Mouse (Mus musculus) hindlimb bud, embryonic 11.5 days (tissue): ENCODE data around the gene Ndufaf3.
A peak's percentile ranks its signal among the peaks of the same experiment; 100 is the strongest.
"Not testable (repeated sequence)": the region's sequence is repeated elsewhere in the genome, so short reads cannot be mapped to it uniquely, and the experiment has no call there.

Experiments used
- DNase-seq: peaks from one replicate; pipeline ENCODE4 v3.0.0-alpha.2; 2012; ENCODE audit warnings: low read depth, low spot score; ENCODE audit errors: extremely low spot score

The Ndufaf3 gene

DNA sequence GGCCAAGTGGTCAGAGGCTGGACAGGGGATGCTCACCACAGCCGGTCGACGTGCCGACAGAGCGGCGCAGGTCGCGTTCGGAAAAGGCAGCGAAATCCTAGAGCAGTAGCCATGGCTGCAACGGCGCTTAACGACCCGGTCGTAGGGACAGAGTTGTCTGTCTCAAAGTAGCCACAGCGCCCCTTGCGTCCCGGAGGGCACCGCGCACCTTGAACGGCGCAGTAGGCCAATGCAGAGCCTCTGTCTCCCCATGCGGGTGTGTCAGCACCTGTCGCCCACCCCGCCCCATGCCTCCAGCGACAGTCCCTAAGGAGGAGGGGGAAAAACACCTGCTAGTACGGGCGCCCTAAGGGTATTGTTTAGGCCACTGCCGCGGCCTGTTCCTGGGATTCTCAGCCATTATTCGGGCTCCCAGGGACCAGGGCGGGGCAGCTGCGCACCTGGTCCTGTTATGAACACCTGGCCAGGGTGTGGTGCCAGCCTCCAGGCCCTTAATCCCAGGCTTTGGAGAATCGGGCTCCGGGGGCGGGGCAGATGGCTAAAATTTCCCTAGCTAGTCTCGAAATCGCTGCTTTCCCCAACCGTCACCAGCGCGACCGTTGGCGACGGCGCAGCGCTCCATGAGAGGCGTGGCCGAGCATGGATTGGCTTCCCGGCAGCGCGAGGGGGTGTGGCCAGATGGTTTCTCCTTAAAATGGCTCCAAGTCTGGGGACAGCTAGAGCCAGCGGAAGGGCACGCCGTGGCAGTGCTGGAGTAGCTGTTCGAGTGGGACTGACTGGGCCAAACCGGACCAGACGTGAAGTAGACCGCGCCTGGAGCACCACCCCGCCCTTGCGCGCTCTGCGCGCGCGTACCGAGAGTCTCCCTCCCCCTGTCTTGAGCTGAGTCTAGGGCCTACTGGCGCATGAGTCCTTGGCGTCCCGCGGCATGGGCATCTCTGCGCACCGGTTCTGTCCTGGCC is at the start of gene Ndufaf3:
Gene Ndufaf3, minus strand, starts transcription at position 620 of the 962 bp plus-strand sequence.
- no peak for DNase-seq

DNA sequence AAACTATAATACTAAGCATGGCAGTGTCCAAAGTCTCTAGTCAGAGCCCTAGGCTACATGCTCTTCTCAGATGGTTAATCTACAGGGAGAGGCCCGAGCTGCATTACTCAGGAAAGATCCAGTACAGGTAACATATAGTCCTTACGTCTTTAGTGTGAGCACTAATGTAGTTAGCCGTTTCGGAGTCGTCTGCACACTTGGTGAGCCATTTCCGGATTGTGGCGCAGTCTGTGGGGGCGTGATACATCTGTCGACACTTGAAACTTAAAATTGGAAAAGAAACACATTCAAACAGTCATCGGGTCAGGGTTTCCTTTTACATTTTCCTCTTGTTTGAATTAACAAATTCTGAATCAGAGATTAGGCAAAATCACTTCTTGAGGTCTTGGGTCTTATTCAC is 44.3 kb upstream of the Ndufaf3 start:
- no peak for DNase-seq

DNA sequence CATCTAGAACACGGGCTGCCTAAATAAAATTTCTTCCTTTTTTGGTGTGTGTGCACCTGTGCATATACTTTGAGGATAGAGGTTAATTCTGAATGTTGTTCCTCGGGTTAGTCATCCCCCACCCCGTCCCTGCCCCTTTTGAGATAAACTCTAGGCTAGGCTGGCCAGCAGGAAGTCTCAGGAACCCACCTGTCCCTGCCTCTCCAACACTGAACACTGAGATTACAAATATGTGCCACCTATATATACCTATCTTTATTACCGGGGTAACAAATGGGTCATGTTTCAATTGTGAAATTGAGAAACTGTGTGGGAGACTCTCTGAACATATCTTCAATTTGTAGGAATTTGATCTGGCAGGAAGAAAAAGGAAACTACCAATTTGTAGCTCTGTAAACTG is 41.7 kb upstream of the Ndufaf3 start:
- no peak for DNase-seq

DNA sequence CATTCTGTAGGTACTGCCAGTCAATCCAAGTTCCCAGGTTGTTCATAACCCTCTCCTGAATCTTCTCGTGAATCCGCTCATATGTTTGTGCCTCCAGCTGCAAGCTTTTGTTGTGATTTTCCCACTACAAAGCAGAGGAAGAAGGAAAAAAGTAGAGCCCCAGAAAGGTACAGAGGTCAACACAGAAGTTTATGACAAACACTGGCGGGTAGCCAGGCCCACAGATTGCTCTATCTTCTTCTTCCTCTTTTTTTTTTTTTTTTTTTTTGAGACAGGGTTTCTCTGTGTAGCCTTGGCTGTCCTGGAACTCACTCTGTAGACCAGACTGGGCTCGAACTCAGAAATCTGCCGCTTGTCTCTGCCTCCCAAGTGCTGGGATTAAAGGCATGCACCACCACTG is 40.7 kb upstream of the Ndufaf3 start:
- not testable (repeated sequence) for DNase-seq

DNA sequence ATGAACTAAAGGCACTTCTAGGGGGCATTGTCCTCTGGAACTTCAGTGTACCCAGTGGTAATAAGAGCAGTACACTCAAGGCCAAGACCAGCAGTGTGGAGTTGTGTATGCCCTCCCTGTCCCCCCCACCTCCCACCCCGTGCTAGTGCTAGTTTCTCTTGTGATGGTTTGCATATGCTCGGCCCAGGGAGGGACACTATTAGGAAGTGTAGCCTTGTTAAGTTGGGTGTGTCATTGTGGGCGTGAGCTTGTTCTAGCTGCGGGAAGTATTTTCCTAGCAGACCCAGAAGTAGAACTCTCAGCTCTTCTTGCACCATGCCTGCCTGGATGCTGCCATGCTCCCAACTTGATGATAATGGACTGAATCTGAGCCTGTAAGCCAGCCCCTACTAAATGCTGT is 34.8 kb upstream of the Ndufaf3 start:
- DNase-seq: no peak

DNA sequence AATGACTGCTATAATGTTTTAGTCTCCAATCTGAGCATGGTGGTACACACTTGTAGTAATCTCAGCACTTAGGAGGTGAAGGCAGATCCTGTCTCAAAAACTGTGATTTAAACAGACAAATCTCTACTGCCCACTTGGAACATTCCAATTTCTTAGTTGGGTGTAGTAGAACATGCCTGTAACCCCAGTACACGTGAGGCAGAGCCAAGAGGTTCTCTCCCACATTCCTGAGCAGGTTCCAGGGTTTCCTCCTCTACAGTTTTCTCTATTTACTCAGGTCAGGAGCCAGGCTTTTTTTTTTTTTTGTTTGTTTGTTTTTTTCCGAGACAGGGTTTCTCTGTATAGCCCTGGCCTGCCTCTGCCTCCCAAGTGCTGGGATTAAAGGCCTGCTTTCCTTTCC is 32.8 kb upstream of the Ndufaf3 start:
- no peak for DNase-seq

DNA sequence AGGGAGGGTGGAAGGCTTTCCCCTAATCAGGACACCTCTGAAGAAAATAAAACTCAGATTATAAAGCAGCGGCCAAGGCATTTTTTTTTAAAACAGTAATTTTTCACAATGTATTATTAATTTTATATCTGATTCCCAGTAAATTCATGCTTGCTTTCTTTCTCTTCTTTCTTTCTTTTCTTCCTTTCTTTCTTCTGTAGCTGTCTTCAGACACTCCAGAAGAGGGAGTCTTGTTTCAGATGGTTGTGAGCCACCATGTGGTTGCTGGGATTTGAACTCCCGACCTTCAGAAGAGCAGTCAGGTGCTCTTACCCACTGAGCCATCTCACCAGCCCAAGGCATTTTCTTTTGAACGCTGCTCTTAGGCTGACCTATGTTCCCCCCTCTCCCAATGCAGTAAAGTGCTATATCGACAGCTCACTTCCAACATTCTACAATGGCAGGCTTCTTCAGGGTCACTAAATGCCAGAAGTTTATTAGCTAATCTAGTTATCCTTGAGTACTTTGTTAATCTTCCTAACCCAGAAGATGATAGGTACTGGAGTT is 31.9 kb upstream of the Ndufaf3 start:
- DNase-seq: no peak

DNA sequence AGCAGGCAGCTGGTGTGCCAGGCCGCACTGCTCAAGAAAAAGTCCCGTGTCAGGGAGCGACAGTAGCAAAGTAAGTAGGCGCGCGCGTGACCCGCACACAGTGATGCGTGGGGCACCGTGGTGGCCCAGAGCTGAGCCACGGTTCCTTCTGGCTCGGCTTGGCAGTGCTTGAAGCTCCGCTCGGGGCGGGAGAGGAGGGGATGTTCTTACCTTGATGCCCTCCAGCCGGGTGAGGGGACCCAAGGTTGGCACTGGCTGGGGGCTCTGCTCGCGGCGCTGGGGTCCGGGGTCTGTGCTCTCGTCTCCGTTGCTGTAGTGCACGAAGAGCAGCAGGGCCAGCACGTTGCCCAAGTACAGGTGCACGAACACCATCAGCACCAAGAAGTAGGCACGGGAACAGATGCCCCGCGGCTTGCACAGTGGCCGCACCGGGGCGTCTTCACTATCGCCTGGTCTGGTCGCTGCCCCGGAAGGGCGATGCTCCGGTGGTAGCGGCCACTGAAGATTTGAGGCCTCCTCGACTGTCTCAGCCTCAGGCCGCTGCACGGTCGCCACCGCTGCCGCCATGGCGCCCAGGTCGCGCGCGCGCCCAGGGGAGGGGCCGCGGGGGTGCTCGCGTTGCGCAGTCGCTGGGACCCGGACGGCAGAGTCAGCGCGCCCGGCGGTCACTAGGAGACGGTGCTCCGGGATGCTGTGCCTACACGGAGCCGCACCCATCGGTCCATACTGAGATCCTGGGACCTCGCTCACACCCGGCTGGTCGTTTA is 29.9 kb upstream of the Ndufaf3 start, which contains the start of gene P4htm:
Gene P4htm, minus strand, starts transcription at position 670 of the 767 bp plus-strand sequence.
- no peak for DNase-seq

DNA sequence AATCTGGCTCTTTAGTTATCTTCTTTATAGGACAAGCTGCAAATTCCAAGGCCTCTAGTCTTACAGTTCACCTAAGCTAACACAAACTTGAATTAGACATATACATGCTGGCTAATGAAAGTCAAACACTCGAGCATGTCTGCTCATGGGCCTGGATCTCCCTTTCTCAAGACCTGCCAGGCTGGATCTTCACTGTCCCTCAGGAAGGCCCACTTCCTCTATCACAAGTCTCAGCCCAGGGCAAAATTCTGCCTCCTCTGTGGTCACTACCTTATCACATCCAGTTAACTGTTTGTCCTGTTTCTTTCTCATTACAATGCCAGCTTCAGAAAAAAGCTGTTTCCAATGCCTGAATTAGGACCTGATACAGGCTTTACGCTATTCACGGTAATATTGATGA is 27.1 kb upstream of the Ndufaf3 start:
- DNase-seq: no peak

DNA sequence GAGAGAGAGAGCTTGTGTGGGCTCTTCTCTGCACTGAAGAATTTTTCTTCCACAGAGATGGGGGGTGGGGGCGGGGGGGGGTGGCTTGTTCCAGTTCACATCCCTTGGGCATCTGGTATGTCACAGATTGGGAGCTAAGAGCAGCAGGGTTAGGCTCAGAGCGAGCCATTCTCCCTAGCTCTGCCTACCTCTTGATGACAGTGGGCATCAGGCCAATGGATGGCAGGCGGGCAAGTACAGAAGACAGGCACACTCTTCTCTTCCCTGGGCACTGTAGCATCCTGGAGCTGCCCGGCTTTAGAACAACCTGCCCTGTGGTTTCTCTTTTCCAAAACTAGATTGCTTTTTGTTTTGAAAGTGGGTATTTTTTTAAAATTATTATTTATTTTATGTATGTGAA is 24.2 kb upstream of the Ndufaf3 start:
- DNase-seq: no peak

DNA sequence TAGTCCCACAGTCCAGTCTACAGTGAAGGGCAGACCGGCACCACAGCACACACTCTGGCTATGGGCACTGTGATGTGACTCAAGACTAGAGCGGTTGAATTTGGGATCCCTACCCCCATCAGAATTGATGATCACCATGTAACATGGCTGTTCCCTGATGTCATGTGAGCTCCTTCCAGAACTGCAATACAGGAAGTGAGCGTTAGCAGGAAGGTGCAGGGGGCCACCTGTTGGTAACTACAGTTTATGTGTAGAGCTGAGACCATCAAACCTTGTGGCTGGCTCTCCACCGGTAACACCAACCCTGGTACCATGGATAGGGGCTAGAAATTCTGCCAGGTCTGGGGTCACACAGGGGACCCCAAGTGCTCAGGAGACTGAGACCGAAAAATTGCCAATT is 22.0 kb upstream of the Ndufaf3 start:
- DNase-seq: no peak

DNA sequence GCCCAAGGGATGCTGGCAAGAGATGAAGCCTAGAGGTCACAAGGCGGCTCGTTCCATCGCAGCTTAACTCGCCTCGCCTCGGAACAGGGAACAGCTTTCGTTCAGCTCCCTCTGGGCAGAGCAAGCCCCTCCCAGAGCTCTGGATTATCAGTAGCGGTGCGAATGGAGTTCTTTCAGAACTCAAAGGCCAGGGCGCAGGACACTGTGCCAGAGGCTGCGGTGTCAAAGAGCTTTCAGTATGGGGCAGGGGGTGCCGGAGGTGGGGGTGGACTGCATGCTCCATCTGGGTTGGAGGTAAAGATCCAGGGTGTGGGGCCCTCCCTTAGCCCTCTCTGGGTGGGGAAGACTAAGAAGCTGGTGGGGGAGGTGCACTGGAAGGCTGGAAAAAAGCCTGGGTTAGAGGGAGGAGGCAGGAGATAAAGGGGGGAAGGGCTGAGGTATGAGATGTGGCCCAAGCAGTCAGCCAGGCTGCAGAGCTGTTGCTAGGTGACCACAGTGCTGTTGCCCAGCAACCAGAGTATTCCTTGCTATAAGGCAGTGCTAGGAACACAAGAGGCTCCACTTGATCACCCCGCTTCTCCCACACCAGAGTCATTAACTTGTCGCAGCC is 20.4 kb upstream of the Ndufaf3 start:
- DNase-seq: peak; percentile 86

DNA sequence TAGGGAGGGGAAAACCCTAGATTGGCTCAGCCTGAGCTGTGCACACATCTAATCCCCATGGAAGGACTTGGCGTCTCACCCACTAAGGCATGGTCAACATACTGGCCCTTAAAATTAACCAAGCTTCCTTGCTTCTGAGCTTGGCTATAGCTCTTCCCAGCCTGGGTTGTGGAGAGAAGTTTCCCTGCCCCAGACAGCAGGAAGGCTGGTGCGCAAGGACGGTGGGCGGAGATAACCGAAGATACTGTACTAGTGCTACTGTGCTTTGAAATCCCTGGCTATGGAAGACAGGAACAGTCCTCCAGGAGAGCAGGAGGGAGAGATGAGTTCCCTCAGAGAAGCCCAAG is 12.1 kb upstream of the Ndufaf3 start:
- DNase-seq: no peak

DNA sequence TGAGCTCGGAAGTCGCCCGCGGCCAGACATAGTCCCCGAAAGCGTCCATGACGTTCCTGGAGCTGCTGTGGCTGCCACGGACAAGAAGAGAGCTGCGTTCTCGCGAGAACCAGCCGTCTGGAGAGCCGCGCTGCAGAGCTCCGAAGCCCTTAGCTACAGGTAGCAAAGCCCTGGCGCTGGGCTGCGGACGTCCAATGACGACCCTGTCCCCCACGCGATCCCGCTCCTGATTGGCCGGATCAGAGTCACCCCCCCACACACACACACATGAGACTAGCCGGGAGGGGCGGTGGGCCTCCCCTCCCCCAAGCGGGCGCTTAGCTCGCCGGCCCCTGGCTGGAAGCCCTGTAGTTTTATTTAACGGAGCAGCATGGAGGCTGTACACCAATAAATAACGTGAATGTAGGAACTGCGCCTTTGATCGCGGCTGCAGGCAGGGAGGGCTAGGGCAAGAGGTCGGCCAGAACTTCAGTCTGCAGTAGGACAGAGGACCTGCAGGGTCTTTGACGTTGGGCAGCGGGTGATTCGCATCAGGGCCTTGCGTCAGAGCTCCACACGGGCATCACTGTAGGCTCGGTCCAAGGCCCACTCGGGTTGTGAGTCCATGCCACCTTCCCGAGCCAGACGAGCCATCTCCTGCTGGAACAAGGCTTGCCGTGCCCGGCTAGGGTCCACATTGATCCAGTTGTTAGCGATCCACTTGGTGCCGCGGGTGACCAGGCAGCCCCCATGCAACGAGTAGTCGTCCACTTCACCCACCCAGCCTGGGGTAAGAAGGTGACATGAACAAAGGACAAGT is 11.5 kb upstream of the Ndufaf3 start, which contains the start of gene Wdr6:
Gene Wdr6, minus strand, starts transcription at position 195 of the 799 bp plus-strand sequence.
- peak; percentile 77 for DNase-seq

DNA sequence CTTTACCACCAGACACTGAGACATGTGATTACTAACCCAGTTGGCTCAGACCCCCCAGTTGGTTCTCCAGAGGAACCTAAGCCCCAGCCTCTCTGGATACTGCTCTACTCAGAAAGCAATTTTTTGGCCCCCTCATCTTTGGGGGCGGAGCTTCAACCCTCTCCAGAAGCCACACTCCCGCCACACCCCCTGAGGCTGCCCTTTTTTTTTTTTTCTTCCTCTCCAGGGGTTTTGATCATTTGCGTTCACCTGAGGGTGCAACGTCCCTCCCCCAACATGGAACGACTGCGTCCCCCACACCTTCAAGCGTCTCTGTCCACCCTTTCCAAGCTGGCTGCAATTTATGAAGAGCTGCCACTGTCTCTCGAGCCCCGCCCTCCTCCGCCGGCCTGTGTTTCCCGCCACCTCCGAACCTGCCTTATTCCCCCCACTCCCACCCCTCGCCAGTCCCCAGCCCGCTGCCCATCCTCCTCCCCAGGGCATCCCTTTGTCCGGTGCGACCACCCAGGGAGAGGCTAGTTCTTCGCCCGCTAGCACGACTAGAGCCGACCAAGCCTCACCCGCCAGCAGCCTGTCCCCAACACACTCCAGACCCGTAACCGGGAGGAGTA is 10.8 kb upstream of the Ndufaf3 start:
- DNase-seq: no peak

DNA sequence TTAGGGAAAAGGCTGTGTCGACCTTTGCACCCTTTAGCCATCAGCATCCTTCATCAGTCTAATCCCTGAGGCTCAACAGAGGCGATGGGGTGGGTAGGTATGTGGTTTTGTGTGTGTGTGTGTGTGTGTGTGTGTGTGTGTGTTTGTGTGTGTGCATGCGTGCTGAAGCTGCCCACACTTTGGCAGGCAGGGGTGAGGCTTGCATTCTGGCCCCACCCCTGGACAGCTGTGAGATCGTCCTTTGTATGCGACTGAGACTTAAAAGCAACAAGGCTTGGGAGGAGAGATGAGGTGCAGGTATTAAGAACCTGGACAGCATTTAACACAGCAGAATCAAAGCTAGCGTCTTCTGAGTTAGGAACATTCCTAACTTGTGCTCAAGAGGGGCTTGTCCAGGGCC is 9.8 kb upstream of the Ndufaf3 start:
- no peak for DNase-seq

DNA sequence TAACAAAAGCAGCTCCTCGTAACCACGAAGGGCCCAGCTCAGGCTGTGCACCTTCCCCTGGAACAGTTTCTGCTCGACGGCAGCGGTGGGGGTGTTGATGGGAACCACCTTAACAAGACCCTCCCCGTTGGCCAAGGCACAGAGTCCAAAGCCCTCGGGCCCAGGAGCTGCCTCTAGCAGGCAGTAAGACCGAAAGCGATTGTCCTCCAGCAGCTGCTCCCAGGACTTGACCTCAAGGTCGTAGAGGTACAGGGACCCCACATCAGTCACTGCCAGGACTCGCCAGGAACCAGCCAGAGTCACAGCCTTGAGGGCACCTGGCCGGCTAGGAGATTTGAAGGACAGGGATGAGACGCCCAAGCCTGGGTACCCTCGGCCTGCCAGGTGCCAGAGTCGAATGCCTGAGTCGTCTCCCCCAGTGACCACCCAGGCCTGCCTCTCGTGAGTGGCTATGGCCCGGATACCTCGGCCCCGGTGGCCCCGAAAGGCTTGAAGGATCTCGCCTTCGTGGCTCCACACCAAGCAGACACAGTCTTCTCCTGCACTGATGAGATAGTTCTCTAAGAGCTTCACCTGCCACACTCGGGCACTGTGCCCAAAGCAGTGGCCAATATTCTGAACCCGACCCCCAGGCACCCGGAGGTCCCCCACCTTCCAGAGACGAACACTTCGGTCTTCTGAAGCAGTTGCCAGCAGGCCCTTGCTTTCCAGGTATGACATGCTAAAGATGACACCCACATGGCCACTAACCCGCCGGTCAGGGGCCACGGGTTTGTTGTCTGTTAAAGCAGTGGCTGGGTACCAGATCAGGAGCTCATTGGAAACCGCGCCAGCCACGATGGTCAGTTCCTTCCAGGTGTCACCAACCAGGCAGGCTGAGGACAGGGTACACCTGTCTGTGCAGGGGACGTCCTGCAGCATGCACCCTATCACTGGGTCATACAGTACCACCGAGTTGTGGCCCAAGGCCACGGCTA is 8.4 kb upstream of the Ndufaf3 start:
- DNase-seq: no peak

DNA sequence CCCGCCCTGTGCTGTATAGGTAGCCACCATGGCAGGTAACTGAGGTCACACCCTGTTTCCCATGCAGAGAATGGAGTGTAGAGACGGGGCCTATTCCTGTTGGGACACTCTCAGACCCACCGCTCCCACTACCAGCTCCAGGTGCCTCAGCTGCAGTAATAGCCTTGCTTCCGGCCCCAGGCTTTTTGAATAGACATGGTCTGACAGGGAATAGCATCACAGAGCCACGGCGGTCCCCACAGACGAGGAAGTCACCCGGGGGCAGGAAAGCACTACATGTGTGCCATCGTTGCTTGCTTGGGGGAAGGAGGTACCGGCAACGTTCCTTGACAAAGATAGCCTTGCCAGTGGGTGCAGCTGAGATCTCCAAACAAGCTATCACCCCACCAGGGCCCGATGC is 7.7 kb upstream of the Ndufaf3 start:
- DNase-seq: no peak
